Mouse (Mus musculus) lung, postnatal 36 days (tissue): ENCODE data around the gene Cd2ap.

Experiments used
- DNase-seq: peaks from one replicate; pipeline ENCODE4 v3.0.0; 2022; ENCODE audit warnings: mixed read lengths

Cd2ap gene

DNA sequence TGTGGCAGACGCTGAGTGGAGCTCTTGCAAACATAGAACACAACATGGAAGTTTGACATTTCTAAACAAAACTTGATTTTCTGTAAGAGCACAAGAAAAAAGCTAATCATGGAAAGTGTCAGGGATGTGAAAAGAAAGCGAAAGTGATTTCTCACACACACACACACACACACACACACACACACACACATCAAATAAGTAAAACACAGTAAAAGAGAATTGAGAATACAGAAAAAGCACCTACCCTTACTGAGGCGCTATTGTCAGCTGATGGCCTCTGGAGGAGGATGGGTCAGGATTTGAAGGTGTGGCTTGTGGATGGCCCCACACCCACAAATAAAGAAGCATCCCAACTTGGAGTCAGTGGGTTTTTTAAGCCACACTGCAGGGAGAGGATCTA, 19.0 kb downstream of the Cd2ap start:
- DNase-seq, result no peak

DNA sequence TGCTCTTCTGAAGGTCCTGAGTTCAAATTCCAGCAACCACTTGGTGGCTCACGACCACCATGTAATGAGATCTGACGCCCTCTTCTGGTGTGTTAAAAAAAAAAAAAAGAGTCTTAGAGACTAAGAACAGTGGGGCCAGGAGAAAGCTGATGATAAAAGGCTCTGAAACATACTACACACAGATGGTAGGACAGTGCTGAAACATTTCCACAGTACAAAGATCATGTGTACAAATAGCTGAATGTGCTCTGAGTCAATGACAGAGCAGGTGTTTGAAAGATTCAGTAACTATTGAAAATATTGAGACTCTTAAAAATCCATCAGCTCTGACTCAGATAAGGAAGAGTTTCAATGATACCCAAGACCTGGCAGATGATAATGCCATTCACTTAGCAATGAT, 29.4 kb downstream of the Cd2ap start:
- no peak for DNase-seq

- DNase-seq, result no peak
These were observed 39.3 kb downstream of the Cd2ap start for GRCm38 (mm10) chr17:42837193-42837592.

GRCm38 (mm10) chr17:42822787-42823186, 53.7 kb downstream of the Cd2ap start:
- no peak for DNase-seq

DNA sequence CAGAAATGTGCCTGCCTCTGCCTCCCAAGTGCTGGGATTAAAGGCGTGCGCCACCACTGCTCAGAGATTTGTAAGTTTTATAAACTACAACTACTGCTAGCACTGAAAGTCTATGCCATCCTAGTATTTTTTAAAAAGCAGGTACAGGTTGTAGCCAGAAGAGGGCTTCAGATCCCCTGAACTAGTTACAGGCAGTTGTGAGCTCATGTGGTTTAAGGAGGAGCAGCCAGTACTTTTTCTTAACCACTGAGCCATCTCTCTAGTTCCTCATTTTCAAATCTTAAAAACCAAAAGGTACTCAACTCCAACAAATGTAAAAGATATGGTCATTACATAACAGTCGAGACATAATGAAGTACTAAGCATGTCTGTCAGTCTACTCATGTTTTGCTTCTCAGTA, 61.1 kb downstream of the Cd2ap start:
- DNase-seq, result peak; percentile 6

DNA sequence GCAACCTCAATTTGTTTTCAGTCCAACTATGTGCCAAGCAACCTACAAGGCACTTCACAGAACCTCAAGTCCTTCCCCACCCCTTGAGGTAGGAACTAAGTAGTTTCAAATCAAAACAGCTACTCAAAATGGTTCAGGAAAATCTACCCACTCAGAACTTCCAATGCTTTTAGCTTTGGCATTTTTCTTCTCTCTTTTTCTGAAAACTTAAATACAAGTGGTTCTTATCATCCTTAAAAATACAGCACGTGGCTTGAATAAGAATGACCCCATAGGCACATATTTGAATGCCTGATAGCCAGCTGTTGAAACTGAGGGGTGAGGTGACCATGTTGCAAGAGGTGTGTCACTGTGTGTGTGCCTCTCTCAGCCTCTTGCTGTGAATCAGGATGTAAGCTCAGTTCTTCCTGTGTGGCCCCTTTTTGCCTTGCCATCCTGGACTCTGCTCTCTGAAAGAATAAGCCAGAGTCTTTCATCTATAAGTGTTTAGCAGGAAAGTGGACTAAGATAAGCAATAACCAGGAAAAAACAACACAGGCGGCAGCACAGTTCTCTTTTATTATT, 84.0 kb downstream of the Cd2ap start:
- DNase-seq, result no peak

DNA sequence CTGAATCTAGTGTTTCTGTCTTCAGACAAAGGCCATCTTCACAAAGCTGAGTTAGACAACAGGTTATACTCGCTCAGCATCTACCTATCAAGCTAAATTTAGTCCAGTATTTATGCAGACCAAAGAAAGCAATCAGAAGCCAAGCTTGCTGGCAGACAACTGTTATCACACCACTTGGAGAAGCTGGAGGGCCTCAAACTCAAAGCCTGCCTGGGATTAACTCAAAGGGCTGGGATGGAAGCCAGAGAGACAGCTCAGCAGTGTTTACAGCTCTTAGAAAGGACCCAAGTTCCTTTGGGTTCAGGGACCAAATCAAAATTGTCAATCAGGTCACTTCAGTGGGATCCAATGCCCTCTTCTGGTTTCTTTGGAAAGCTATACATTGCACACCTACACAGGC, 85.7 kb downstream of the Cd2ap start:
- peak; percentile 14 for DNase-seq

DNA sequence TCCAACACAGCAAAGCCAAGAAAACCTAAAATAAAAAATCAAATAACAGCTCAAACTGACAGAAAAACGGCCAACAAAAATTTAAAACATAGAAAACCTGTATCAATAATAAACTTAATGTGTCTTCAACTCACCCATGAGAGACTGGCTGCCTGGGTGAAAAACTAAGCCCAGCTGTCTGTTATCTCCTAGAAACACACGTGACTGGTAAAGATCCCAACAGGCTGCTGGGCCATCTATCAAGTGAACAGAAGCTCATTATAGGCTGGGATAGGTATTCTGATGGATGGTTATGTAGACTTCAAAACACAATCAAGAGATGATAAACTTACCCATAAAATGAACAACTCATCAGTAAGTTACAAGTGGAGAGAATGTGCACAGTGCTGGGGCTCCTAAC, 86.7 kb downstream of the Cd2ap start:
- DNase-seq, result no peak

DNA sequence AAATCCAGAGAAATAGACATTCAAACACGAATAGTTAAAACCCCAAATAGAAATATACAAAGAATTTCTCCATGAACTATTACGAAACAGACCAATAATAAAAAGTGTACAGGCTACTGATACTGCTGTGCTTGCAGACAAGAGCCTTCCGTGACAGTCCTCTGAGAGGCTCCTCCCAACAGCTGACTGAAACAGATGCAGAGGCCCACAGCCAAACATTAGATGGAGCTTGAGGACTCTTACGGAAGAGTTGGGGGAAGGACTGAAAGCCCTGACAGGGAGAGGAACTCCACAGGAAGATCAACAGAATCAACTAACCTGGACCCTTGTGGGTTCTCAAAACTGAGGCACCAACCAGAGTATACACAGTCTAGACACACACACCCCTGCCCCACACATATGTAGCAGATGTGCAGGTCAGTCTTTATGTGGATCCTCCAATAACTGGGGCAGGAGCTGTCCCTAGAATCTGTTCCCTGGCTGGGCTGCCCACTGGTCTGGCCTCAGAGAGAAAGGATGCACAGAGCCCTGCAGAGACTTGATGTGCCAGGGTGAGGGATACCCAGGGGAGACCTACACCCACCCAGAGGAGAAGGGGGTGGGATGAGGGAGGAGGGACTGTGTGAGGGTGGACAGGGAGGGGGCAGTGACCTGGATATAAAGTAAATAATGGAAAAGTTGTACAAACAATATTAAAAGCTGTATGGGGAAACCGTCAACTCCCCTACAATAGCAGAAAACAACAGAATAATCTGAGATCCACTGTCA, 87.6 kb downstream of the Cd2ap start:
- DNase-seq, result peak; percentile 13

DNA sequence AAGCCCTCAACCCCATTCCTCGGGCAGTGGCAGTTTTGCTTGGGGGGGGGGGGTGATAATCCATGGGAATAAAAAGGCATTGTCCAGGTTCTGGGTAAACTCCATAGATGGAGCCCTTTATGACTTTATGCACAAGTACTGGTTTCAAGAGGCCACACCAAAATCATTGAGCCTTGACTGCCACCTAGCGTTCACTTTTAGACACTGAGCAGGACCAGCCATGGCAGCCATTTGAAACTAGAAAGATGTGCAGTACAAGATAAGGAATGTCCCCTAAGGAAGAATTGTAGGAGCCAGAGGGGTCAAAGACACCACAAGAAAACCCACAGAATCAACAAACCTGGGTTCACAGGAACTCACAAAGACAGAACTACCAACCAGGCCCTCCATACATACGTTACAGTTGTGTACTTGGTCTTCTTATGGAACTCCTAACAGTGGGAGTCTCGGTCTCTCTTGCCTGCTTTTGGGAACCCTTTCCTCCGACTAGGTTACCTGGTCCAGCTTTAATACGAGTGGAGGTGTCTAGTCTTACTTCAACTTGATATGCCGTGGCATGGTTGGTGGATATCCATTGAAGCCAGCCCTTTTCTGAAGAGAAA, 94.2 kb downstream of the Cd2ap start:
- DNase-seq, result peak; percentile 91

DNA sequence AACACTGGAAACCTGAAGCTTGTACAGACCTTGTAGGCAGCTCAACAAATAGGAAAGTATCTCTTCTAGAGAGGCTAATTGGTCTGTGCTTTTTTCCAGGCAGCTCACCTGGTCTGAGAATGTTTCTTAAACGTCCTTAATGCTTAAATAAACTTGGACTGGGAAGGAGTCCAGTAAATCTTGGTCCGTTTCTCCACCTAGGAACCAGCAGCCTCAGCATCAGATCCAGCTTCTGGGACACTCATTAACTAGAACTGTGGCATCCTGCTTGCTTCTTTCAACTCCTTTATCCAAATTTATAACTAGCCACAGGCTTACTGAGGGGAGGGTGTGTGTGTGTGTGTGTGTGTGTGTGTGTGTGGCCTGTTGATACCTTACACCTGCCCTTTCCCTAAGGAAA, 122.7 kb downstream of the Cd2ap start:
- peak; percentile 31 for DNase-seq

- peak; percentile 90 for DNase-seq
These were observed 124.3 kb downstream of the Cd2ap start for GRCm38 (mm10) chr17:42752173-42752572.

DNA sequence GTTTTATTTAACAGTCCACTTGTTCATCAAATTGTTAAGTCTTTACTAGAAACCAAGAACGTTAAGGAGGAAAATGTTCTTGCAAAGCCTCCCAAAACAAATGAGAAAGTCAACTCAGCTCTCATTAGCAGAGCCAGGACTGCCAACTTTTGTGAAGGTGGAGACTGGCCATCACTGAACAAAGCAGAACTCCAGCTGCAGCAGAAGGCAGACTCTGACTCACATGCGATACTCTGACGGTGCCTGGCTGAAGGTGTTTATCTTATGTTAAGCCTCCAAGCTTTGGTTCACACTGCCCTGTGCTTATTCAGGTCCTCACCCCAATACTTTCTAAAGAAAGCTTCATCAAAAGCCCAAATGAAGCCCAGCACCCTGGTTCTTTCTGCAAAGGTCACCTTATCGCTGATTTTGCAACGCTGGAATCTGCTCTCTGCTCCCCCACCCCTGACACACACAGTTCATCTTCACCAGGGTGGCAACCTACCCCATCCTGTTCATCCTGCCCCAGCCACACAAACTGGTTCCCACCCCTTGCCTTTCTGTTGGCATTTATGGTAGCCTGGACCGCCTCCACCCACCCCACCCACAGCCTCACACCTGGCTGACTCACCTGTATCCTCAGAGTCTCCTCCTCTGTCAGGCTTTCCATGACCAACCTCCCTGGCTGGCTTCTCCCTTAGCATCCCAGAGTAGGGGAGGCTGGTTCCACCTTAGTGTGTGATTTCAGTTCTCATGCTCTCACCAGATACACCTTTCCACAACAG, 130.6 kb downstream of the Cd2ap start:
- no peak for DNase-seq
